Mouse (Mus musculus) ZHBTc4 (cell line): Measurements from ENCODE around the gene Gm2a.

Source experiments
- DNase-seq: peaks from one replicate; pipeline ENCODE4 v3.0.0-alpha.2; 2011; ENCODE audit warnings: low read depth, low spot score

The Gm2a gene

DNA sequence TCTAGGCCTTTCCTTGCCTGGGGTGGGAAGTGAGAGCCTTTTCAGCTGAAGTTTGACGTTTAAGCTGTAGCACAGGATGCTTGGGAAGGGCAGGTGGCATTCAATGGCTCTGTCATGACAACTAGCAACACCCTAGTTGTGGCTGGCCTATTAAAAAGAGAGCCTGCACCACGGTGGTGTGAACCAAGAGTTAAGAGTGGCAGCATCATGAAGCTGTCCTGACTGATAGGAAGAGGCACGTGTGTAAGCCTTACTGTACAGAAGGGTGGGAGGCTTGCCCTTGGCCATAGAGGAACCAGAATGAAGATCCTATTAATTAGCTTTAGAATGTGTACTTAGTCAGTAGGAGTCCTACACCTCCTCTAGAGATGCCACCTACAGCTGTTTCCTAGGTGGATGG lies 30.5 kb downstream of the Gm2a start:
- DNase-seq, result no peak

DNA sequence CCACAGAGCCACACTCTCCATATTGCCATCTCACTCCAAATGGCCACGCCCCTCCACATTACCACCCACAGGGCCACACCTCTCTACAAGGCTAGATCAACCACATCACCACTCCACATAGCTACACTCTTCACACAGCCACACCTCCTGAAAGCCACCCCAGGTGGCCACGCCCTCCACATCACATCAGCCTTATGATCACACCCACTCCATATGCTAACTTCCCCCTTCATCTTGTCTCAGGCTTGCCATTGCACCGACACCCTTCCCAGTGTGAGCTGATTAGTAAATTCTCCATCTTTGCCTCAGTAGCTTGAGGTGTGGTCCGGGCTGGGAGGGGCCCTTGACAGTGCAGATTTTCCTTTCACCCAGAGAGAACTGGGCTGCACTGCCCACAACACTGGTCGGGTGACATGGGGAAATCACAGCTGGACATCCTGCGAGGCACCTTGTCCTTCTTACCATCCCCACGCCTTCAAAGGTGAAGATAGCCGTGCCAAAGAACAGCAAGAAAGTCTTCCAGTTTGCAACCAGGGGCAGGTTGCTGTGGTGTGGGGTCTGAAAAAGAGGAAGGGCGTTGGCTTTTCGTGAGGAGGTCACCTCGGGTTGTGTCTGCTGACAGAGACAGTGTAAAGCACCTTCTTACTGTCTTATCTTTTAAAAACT lies 33.3 kb downstream of the Gm2a start:
- peak; percentile 91 for DNase-seq

DNA sequence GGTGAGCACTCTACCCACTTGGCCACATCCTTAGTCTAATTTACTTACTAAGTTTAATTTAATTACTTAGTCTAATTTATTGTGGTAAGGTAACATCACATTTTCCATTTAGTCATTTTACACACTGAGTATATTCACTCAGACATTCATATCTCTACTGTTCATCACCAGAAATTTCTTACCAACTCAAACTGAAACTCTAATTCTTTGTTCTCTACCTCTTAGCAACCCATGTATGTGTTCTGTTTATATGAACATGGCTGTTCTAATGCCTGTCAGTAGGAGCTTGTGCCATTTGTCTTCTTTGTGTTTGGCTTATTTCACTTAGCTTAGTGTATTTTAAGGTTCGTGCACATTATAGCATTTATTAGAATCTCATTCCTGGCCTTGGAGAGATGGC lies 34.0 kb downstream of the Gm2a start:
- DNase-seq, result no peak

DNA sequence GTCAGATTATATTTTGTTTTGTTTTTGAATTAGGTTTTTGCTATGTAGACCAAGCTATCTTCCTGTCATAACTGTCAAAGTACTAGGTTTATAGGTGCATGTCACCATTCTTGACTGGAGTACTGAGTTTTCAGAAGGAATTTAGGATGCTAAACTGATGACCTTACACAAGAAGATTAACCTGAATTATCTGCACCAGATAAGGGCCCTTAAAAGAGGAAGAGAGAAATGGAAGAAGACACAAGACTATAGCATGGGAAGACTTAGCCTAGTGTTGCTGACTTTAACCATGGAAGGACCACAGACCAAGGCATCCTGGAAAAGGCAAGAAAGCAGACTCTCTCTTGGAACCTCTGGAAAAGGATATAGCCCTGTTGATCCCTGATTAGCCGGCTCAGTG lies 35.3 kb downstream of the Gm2a start:
- DNase-seq, result no peak

DNA sequence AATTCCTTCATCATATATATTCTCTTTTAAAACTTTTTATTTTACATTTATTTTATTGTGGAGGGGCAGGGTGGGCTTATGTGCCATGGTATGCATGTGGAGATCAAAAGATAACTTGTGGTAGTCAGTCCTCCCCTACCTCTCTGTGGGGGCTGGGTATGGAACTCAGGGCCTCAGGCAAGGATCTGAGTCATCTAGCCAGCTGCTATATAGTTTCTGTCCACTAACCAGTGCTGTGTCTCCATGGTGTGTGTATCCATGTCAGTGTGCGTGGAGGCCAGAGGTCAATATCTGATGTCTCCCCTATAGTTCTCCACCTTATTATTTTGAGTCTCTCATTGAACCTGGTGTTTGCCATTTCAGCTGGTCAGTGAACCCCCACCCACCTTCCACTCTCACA lies 36.5 kb downstream of the Gm2a start:
- DNase-seq, result no peak

DNA sequence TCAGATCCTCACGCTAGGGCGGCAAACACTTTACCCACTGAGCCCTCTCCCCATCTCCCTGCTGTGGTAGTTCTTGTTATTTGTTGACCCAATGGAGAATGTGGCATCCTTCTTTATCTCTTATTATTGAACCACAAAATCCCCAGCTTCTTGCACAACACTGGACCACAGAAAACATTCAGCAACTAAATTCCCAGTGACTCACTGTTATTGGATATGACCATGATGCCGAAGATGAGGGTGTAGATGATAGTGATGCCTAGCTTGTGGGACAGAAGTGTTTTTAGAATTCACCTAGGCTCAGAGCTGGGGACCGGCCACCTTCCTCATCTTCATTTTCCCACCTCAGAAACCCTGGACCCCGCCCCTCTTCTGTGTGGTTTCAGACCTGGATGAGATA lies 37.0 kb downstream of the Gm2a start:
- no peak for DNase-seq

DNA sequence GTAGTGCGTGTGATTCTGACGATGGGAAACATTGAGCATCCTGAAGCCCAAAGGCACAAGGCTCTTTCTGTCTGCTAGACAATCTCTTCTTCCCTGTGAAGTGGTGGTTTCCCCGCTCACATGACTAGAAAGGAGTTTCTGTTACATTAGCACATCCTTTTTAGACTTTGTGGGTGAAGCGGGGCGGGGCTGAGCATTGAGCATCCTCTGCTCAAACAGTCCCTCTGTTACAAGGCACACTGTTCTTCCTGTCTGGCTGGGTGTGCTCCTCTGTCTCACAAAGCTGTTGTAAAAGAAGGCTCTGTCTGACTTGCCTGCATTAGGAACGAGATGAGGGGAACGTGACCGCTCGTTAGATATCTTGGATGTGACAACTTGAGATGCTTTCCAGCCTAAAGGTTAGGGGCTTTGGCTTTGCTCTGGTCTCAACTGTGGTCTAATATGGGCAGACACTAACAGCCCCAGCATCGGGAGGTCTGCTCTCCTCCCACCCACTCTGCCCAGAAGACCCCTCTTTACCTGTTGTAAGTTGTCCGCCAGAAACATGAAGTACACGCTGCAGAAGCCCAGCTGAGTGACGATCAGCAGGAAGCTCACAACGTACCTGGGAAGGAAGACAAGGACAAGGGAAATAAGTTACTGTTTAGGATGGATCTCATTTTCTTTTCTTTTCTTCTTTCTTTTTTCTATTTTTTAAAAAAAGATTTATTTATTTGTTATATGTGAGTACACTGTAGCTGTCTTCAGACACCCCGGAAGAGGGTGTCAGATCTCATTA lies 39.0 kb downstream of the Gm2a start:
- peak; percentile 60 for DNase-seq

DNA sequence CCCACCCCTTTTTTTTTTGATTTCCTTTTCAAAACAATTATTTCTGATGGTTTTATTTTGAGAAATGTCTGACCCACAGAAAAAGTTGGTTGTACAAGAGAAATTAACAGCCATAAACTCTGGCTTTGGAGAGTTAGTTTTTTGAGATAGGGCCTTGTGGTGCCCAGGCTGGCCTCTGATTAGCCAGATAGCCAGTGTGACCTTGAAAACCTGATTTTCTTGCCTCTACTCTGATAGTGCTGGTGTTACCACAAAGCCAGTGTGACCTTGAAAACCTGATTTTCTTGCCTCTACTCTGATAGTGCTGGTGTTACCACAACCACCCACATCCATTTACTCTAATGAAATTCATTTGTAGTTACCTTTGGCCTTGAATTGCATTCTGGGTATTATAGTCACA lies 39.7 kb downstream of the Gm2a start:
- DNase-seq, result no peak

DNA sequence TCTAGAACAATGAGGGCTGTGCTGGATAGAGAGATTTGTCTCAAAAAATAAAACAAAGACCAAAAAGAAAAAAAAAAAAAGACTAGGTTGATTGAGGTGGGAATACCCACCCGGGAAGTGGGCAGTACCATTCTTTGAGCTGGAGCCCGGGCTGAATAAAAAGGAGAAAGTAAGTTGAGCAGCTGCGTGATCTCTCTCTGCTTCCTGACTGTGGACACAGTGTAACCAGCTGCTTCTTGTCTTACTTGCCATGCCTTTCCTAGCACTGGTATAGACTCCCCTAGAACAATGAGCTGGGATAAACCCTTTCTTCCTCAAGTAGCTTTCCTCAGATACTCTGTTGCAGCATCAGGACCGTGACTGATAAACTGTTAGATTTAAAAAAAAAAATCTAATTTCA lies 43.6 kb downstream of the Gm2a start:
- DNase-seq, result no peak

DNA sequence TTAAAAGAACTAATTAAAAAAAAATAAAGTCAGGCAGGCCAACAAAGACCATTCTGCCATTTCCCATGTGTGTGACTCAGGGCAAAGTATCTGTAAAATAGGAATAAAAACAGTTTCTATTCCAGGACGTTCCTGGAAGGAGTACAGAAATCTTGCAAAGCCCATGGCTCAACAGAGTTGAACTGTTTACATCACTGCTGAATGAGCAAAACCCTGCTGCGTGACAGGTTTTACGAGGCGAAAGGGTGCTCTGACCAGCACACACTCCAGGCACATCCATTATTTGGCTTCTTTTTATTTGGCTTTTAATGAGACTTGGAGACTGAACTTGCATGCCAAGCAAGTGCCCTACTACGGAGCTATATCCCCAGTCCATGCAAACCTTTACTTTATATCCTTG lies 46.1 kb downstream of the Gm2a start:
- DNase-seq, result no peak

DNA sequence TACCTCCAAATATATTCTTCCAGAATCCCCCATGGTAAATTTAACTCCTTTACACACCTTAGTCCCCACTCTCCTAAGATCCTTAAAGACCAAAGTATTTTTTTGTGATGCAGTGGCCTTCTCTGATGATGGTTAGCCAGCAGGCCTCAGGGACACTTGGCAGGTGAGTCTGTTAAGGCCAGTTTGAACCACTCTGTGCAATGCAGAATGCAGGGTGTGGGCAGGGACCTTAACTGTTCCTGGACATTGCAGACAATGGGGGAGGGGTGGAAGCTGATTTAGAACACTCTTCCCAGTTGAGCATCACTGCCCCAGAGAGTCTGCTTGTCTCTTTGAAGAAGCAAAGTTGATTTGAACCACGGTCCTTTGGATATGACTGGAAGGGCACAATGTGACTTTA lies 48.9 kb downstream of the Gm2a start:
- peak; percentile 30 for DNase-seq

DNA sequence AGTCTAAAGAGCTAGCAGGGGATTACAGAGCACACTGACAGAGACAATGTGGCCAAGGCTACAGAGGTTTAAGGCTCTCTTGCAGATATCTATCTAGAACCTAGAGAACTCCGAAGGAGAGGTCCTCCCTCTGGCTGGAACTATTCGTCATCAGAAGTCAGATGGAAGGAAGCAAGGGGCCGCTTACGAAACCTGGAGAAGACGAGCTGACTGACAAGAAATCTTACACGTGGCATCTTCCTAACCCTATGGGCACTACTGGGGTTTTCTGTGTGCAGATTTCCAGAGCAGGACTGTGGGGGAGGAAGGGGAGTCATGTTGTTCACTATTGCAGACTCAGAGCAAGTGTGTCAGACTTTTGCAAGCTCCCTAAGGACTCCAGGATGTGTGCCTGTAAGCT lies 49.5 kb downstream of the Gm2a start:
- DNase-seq, result no peak

DNA sequence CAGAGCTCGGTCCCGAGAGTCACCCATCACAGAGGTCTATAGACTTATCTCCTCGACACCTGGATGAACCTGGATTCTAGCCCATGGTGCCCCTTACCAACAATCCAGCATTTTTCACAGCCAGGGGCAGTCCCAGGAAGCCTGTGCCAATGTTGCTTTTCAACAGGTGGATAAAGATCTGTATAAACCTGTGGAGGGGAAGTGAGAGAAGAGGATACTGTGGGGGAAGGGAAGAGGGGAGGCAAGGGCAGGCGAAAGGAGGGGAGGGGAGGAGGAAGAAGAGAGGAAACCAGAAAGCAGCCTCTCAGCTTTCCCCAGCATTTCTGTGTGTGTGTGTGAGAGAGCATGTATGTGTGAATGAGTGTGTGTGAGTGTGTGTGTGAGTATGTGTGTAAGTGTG lies 50.5 kb downstream of the Gm2a start:
- no peak for DNase-seq

DNA sequence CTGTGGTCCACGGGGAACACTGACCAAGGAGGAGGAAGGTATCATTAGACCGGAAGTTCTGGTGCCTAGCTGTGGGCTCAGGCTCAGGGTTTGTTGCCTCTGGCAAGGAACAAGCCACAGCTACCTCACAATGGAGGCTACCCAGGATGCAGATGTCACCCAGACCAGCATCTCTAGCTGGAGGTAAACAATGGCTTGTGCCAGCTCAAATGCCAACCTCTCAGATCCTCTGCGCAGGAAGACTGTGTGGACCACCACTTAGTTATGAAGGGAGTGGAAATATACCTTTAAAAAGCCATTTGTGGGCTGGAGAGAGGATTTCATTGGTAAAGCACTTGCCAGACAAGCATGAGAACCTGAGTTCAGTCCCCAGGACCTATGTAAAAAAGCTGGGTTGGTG lies 53.7 kb downstream of the Gm2a start, which contains the start of gene Slc36a3:
TSS of gene Slc36a3 (minus strand) at position 101 of the 400 bp plus-strand sequence.
- no peak for DNase-seq

DNA sequence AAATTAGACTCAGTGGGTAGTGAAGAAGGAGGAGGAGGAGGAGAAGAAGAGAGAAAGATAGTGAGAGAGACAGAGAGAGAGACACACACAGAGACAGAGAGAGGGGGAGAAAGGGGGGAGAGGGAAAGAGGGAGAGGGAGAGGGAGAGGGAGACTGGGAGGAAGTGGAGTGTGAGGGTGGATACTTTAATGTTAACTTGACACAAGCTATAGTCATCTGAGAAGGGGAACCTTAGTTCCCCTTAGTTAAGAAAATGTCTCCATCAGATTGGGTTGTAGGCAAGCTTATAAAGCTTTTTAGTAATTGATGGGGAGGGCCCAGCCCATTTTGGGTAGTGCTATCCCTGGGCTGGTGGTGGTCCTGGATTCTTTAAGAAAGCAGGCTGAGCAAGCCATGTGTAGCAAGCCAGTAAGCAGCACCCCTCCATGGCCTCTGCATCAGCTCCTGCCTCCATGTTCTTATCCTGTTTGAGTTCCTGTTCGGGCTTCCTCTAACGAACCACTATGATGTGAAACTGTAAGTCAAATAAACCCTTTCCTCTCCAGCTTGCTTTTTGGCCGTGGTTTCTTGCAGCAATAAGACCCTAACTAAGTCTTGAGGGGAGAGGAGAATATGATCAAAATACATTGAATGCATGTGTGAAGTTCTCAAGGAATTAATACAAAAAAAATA lies 56.6 kb downstream of the Gm2a start:
- DNase-seq, result no peak

DNA sequence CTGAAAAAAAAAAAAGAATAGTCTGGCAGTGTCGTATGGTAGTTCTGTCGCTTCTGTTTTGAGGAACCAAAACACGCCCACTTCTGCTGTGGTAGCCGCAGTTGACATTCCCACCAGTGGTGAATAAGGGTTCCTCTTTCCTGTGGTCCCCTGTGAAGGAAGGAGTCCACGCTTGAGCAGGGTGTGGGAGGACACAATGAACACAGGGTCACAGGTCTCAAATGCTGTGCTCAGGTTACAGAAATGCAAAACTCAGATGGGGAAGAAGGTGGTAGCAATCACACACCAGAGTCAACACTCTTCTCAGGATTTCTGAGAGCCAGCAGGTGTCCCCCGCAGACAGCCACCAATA lies 57.1 kb downstream of the Gm2a start:
- DNase-seq, result no peak

DNA sequence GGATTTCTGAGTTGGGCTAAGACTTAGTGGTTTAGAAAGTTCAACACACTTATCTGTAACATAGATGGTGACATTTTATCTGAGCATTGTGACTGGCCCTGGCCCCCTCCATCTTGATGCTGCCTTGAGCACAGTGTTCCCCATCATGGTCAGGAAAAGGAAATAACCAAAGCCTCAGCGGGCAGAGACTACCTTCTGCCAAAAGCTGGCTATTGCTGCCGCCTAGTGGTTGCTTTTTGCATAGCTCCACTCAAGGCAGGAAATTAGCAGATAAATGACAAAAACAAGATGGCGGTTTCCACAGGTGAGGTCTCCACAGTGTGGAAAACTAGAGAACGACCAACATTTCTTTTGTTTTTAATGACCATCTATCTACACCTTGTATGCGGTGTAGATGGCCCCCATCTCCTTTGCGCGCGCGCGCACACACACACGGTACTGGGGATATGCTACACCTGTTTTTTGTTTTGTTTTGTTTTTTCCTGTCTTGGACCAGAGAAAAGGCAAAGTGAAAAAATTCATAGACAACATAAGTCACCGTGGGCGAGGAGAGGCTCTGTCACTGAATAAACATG lies 61.0 kb downstream of the Gm2a start:
- DNase-seq, result peak; percentile 88
